Mouse (Mus musculus) right cerebral cortex, postnatal 10 days (tissue): ENCODE measurements at regions not wholly inside any gene's neighbourhood (a gene's known extent, or its start where the extent isn't known, plus 50 kb on each side); places are given as distances from the start of the nearest gene placed in this dataset.

ENCODE experiments used
- DNase-seq, 2 experiments: peaks; one replicate each; pipeline ENCODE4 v3.0.0; 2021; ENCODE audit warnings: low spot score in 2 of 2

- DNase-seq: no peak
These were observed 106.1 kb upstream of the Unc5b start for GRCm38 (mm10) chr10:60937517-60937866.

GRCm38 (mm10) chr10:60936659-60937516, 105.5 kb upstream of the Unc5b start:
- DNase-seq: no peak

GRCm38 (mm10) chr10:60934297-60935286, 103.2 kb upstream of the Unc5b start:
- peak in 1 of 2 experiments; percentile 38 for DNase-seq

GRCm38 (mm10) chr10:60933891-60934290, 102.5 kb upstream of the Unc5b start:
- no peak for DNase-seq

GRCm38 (mm10) chr10:60932855-60933254, 101.5 kb upstream of the Unc5b start:
- DNase-seq: no peak

- no peak for DNase-seq
These were observed 100.6 kb upstream of the Unc5b start for GRCm38 (mm10) chr10:60931891-60932378.

GRCm38 (mm10) chr10:60928646-60929045, 97.3 kb upstream of the Unc5b start:
- DNase-seq: no peak

GRCm38 (mm10) chr10:60928164-60928563, 96.8 kb upstream of the Unc5b start:
- DNase-seq: no peak

- no peak for DNase-seq
These were observed 95.3 kb upstream of the Unc5b start for GRCm38 (mm10) chr10:60926632-60927031.

GRCm38 (mm10) chr10:60925644-60926043, 94.3 kb upstream of the Unc5b start:
- DNase-seq: no peak

- no peak for DNase-seq
These were observed 93.8 kb upstream of the Unc5b start for GRCm38 (mm10) chr10:60925198-60925597.

- DNase-seq: no peak
These were observed 92.4 kb upstream of the Unc5b start for GRCm38 (mm10) chr10:60923806-60924205.

- DNase-seq: no peak
These were observed 89.2 kb upstream of the Unc5b start for GRCm38 (mm10) chr10:60920621-60921020.

- no peak for DNase-seq
These were observed 86.6 kb upstream of the Unc5b start for GRCm38 (mm10) chr10:60918020-60918419.

- no peak for DNase-seq
These were observed 83.0 kb upstream of the Unc5b start for GRCm38 (mm10) chr10:60914391-60914790.

- no peak for DNase-seq
These were observed 82.1 kb upstream of the Unc5b start for GRCm38 (mm10) chr10:60913456-60913900.

- no peak for DNase-seq
These were observed 73.0 kb upstream of the Unc5b start for GRCm38 (mm10) chr10:60904351-60904750.

- no peak for DNase-seq
These were observed 69.6 kb upstream of the Unc5b start for GRCm38 (mm10) chr10:60900992-60901391.

GRCm38 (mm10) chr10:60893810-60894147, 62.4 kb upstream of the Unc5b start:
- DNase-seq: no peak

- DNase-seq: no peak
These were observed 61.9 kb upstream of the Unc5b start for GRCm38 (mm10) chr10:60893130-60893809.

- DNase-seq: no peak
These were observed 61.3 kb upstream of the Unc5b start for GRCm38 (mm10) chr10:60892730-60893129.
